Mouse (Mus musculus): Measurements from ENCODE around the gene Ppp2r2d.

Gene Ppp2r2d

DNA sequence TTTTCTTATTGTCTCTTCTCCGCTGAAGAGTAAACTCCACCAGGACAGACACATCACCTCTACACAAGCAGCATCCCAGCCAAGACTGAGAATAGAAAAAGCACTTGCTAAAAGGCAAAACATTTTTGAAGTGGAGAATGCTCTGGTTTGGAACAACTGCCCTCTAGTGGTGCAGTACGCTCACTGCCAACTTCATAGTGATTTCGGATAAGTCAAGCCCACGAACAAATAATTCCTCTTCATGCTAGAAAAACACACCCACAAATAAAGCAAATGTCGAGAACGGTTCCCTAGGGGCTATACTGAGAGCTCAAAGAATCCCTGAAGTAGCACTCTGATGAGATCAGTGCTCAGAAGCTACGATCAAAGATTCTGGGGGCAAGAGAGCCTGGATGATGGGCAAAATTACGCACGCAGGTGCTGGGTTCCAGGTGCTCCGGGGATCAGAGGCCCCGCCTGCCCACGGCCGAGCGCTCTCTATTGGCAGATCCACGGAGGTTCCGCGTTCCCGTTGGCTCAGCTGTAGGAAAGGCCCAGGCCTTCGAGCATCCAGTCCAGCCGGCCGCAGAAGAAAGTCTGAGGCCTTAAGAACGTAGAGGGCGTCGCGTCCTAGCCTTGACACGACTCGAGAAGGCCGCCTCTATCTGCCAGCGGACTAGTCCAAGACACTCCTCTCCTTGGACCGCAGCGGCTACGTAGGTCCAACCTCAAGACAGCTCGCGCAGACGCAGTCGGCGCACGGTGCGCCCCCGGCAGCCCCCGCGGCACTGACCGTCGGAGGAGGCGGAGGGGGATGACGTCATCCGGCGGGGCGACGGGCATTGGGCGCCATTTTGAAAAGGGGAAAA is at the start of gene Ppp2r2d, which contains the start of gene Mapk1ip1:
Ppp2r2d (plus strand) TSS at position 536 of the 848 bp plus-strand sequence.
Mapk1ip1 (minus strand) TSS at position 730 of the 848 bp plus-strand sequence.
- peak; percentile 87 to 94 for DNase-seq (ENCODE audit: low spot score in 2 of 2)

DNA sequence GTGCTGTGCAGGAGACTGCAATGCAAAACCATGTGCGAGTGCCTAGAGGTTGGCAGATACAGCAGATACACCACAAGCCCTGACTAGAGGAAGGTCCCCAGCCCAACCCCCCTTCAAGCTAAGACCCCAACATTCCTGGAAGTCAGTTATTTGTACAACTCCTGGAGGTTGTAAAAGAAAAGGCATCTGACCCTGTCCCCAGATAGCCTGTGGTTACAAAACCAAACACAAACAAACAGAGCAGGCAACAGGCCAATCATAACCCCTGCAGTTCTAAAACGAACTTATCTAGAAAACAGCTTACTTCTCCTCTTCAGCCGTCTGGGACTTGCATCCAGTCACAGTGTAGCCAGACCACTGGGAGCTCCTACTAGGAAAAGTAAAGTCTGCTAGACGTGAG is 42.5 kb upstream of the Ppp2r2d start:
- DNase-seq (ENCODE audit: low spot score in 2 of 2), result no peak

DNA sequence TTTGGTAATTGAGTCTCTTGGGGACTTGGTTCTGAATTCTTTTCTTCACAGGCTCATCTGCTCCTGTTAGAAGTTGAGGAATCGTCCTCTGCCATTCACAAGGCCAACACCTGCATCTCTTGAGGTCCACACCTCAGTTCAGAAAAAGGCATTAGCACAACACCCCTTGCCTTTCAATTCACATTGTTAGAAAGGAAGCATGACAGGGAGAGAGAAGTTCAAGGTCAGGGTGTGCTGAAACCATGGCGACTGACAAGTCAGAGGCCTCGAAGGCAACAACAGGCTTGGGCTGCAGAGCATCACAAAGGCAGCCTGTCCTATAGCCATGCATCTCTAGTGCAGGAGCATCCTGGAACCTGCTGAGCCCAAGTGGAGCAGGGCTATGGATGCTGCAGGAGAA is 38.7 kb upstream of the Ppp2r2d start:
- no peak for DNase-seq (ENCODE audit: low spot score in 2 of 2)

DNA sequence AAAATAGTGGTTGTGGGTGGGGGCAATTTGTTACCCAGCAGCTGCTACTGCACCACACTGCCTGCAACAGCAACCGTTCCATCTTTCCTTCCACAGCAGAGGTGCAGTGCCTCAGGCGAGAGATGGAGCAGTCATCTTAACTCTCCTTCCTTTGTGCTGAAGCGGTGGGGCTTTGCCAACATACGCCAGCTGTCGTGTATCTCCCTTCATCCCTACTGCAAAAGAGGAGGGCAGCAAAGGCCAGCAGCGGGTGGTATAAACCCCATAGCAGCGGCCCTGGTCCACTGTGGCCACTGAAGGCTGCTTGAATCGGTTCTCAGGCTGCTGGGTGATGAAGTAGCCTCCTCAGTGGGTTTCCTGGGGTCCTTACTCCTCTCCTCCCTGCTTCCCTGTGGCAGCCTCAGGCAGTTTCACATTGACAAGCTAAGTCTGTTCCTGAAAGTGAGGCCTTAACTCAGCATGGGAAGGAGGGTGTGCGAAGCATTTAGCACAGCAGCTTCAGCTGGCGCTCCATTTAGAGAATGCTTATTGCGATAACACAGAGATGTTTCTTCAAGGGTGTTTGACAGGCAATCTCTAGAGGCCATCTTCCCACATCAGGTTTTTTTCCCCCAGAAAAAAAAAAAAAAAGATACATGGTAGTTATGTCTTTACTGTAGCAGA is 32.5 kb upstream of the Ppp2r2d start:
- no peak for DNase-seq (ENCODE audit: low spot score in 2 of 2)

DNA sequence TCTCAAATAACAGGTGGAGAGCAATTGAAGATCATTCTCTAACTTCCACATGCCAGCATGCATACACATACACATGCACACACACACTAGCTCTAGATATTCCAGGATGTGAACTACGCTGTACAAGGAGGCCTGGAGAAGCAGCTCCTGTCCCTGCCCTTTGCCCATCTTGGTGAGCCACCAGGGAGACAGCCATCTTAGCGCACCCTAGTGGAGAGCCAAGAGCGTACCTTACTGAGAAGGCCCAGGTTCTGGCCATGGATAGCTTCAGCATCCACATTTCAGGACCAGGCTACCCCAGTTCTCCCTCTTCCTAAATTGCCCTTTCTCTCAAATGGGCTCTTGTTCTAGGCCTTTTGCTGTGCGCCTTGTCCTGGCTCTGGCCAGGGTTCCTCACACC is 27.6 kb upstream of the Ppp2r2d start:
- no peak for DNase-seq (ENCODE audit: low spot score in 2 of 2)

DNA sequence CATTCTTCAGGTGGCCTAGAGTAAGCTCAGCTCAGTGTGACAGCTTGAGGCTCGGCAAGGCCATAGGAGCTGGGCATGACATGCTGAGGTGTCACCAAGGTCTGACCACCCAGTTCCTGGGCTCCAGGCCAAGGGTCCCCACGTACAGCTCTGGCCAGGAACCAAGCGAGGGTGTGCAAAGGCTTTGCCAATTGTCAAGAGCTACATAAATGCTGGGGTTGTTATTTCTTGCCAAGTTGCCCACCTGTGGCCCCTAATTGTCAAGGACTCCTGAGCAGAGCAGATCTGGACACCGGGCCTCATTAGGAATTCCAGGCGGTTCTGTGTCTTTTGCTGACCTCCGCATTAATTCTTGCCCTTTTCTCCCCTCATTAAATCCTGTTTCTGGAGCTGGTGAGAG is 21.5 kb upstream of the Ppp2r2d start:
- DNase-seq (ENCODE audit: low spot score in 2 of 2), result no peak

DNA sequence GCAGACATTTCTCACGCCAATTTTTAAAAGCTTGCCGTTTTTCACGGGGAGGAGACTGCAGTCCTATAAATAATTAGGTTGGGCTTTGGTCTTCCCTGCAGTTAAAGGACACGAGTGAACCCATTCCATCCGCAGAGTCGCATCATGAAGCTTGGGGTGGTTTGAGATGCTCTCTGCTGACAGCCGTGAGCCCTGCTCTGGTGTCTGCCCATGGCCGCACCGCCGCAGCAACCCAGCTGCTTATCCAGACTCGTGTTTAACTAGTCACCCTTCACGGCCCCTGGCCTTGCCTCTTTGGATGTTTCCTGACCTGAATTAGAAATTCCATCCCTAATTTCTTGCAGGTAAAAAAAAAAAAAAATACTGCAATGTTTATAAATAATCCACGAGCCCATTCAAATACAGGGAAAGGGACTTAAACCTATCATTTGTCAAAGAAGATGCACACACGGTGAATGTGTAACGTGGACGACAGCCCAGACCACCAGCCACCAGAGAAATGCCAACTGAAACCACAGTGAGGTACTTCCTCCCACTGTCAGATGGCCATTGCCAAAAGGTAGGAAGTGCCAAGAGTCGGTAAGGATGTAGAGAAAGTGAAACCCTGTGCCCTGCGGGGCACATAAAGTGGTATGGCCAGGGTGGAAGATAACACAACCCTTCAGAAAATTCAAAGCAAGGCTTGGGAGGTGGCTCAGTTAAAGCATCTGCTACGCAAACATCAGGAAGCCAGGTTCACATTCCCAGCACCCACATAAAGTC is 20.7 kb upstream of the Ppp2r2d start:
- DNase-seq (ENCODE audit: low spot score in 2 of 2), result no peak

DNA sequence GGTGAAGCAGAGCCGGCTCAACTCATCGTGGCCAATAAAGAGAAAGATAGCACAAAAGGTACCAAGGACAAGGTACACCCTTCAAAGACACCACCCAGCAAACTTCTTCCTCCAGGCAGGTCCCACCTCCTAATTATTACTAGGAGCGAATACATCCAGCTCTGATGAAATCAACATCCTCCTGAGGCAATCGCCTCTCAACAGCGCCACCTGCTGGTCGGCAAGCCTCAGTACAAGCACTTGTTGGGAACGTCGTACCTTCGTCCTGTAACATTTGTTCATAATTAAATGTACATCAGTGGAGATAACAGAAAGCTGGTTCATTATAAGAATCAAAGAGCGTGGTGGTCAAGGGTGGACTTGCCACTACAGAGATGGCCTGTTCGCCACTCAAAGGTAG is 18.1 kb upstream of the Ppp2r2d start:
- DNase-seq (ENCODE audit: low spot score in 2 of 2), result peak in 1 of 2 experiments; percentile 44

DNA sequence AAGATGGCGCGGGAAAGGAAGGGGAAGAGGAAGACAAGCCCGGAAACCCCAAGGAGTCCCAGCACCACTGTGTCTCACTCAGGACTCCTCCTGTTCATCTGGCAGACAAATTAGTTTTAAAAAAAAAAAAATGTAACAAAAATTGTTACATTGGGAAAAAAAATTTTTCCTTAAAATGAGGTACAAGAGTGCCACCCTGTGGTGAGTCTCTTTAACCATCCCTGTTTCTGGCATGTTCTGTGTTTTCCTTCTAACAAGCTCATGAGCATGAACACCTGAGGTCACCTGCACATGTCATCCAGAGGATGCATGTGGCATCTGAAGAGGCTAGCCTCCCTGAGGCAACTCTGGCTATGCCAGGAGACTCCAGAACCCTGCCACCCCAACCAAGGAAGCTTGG is 10.9 kb upstream of the Ppp2r2d start:
- no peak for DNase-seq (ENCODE audit: low spot score in 2 of 2)

DNA sequence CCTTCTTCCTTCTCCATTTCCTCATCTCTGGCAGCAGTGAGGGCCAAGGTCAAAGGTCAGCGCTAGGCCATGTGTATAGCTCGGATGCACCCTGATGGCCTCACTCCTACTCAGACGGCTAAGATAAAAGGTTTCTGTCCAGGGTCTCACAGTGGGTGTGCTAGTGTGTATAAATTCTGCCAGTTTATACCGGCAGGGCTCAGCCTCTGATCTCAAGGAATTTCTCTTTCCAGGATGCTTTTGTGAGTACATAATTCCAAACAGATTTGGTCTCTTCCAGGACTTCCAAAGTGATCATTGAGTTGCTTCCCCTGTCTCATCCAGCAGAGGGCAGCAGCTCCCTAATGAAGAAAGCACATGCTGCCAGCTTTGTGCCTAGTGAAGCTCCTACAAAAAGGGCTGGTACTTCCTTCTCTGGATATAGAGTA is 5.3 kb upstream of the Ppp2r2d start:
- peak in 1 of 2 experiments; percentile 87 for DNase-seq (ENCODE audit: low spot score in 2 of 2)

DNA sequence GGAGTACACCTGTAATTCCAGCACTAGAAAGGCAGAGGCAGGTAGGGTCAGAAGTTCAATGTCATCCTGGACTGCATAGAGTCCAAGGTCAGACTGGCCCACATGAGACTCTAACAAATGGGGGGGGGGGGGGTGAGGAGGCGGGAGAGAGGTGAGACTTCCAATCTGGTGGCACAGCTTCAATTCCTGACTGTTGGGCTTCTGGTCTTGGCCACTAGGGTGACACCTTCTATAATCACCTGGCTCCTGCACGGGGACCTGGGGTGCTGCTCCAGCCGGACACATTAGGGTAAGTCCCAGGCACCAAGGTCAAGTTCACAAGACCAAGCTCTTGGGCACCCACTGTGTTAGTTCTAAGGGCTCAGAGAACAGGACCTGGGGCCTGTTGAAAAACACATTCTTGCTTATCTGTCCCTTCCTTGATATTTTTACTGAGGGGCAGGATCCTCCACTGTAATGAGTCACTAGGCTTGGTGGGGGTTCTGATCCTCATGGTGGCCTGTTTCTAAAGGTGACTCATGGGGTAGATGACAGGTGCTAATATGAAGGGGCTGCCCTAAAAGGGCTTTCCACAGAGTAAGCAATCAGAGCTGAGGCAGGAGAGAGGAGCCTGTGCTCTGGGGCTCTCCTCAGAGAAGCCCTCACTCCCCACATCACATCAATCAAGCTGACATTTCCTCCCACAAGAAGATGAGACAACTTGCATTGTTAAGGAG is 4.3 kb upstream of the Ppp2r2d start:
- DNase-seq (ENCODE audit: low spot score in 2 of 2), result no peak

DNA sequence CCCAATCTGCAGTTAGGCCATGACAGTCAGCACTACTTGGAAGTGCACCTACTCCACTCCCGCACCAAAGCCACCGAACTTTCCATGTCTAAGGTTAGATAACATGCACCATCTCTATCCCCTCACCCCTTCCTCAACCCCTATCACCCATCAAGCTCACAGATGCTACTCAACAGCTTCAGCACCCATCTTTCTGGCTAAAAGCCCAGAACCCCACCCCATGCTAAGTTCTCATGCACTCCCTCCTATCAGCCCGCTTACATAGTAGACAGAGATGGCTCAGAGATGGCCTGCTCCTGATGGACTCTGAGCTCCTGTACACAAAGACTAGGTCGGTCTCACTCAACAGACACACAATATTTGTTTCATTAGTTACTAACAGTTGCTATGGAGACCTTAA is 2.5 kb upstream of the Ppp2r2d start:
- DNase-seq (ENCODE audit: low spot score in 2 of 2), result no peak

DNA sequence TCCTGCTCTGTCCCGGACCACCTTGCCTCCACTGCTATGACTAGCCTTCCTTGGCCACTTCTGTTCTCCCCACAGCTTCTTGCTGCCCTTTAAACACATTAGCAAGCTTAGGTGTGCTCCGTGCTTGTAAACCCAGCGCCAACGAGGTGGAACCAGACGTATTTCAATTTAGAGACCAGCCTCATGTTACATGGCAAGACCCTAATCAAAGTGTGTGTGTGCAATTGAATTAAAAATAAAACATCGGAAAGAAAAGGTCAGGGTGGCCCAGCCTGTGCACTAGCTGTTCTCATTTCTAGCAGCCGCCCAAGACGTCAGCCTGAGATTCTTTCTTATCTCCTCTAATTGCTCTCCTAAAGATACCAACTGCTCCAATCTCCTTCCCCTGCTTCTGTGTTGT is 768 bp upstream of the Ppp2r2d start:
- no peak for DNase-seq (ENCODE audit: low spot score in 2 of 2)

DNA sequence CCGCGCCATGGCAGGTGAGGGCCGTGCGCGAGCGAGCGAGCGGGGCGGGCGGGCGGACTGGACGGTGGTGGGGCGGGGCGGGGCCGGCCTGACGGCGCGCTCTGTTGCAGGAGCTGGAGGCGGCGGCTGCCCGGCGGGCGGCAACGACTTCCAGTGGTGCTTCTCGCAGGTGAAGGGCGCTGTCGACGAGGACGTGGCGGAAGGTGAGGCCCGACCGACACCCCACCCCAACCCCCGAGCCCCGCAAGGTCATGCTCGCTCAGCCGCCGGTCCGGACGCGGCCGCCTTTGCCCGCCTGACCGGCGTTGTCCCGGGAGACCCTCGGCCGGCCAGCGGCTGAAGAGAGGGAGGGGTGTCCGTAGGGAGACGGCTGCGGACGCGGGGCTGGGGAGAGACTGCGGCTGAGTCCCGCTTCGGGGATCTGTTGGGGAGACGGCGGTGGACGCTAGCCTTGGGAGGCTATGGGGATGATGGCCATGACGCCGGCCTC is 668 bp downstream of the Ppp2r2d start:
- DNase-seq (ENCODE audit: low spot score in 2 of 2), result no peak

DNA sequence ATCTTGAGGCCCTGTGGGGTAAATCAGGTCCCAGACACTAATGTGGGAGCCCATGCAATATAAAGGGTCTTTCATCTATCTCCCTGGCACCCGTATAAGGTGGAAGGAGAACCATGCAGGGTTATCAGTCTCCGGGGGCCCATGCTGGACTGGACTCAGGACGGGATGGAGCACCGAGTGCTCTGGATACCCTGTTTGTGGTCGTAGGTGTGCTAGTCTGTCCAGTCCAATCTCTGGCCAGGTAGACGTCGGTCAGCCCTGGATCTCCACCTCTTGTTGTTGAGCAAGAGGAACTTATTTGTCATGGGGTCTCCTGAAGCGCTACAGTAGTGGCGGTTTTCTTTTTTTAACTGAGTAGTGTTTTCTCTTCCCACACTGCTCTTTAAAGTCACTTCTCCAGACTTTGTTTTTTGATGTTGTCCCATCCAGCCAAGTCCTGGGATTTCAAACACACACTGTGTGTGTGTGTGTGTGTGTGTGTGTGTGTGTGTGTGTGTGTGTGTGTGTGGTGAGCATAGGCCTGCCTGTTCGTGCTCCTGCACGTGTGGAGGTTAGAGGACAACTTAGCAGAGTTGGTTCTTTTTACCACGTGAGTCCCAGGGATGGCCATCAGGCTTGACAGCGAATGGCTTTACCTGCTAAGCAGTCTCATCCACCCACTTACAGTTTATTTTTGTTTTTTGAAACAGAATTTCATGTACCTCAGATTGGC is 1.6 kb downstream of the Ppp2r2d start:
- no peak for DNase-seq (ENCODE audit: low spot score in 2 of 2)

DNA sequence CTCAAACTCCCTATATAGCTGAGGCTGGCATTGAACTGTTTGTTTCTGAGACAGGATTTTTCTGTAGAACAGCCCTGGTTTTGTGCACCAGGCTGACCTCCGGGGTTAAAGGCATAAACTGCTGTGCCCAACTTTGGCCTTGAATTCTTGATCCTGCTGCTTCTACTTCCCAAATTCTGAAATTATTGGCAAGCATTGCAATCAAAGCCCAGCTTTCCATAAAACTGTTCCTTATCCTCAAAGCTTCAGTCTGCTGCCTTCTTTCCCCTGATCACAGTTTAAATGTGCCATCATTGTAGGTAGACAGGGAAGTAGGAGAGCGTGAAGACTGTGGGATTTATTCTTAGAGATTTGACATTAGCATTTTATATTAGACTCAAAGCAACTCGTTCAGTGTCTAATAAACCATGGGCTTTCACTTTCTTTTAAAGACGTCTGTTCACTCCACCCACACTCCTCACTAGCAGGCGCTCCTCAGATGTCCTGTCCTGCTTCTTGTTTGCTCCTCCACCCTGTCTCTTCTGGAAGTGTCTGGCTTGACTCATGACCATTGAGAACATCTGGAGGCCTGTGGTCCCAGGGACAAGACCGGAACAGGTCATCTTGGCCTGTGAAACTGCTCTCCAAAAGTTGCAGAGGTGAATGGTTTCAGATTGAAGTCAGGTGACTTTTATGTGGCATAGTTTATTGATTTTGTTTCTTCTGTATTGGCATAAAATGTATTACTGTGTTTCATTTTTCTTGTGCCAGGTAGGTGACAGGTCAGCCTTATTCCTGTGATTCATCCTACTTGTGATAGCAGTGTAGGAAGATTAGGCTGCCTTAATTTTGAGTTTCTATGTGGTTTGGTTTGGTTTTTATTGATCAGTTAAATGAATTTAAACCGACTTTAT is 2.4 kb downstream of the Ppp2r2d start:
- DNase-seq (ENCODE audit: low spot score in 2 of 2), result no peak

DNA sequence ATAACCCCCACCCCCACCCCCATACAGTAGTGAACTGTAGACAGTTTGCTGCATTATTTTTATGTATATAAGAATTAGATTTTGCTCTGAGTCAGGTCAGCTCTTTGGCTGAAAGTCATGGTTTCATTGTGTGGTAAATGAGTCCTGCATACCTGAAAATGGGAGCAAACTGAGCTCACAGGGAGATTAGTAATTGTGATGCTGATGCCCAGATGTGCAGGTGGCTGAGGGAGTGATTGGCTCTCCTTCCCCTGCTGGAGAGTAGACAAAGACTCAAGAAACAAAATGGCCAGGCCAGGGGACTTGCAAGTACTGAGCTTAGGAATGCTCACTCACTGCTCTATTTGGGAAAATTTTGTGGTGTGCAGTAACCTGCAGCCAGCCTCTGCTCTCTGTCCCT is 4.2 kb downstream of the Ppp2r2d start:
- DNase-seq (ENCODE audit: low spot score in 2 of 2), result no peak

DNA sequence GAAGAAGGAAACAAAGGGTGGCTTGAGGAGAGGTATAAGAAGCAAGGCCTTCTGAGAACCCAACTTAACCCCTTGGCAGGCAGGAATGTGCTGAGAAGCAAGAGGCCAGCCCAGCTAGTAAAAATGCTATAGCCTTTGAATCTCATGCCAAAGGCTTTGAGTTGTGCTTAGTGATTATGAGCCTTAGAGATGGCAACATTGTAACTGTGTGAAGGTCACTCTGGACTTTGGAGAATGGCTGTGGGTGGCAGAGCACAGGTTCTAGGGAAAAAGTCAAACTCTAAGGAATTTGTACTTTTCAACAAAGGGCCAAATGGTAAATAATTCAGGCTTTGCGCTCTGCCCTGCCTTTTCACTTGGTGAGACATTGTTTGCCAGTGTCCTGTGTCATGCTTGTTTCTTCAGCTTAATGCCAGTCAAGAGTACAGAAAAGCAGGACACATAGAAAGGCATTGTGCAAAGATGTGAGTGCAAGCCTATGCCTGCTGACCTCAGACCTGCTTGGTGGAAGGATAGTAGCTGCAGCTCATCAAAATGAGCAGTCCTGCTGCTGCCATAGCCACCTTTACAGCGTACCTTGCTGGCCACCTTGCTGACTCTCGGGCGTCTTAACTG is 7.6 kb downstream of the Ppp2r2d start:
- no peak for DNase-seq (ENCODE audit: low spot score in 2 of 2)

DNA sequence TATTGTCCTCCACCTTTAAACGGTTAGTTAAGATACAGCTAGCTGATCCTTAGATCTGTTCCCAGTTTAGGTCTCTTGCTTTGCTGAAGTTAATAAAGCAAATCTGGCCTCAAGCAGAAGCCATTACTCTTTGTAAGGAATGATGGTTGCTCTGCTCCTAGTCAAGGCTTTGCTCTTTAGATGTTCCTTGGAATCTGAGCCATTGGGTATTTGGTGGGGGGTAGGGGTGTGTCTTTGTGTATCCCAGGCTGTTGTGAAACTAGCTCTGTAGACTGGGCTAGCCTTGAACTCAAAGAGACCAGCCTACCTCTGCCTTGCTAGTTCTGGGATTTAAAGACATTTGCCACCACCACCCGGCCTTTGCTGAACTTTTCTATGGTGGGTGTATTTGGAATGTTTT is 8.3 kb downstream of the Ppp2r2d start:
- DNase-seq (ENCODE audit: low spot score in 2 of 2), result no peak
